Mouse (Mus musculus) heart, adult 2 months (tissue): ENCODE measurements around the gene Rnase1. TPM values are rescaled to one million over a fixed set of nuclear protein-coding genes. Genes with fewer than 3 reads are reported as not detected.
"Not testable (repeated sequence)": the region's sequence is repeated elsewhere in the genome, so short reads cannot be mapped to it uniquely, and the experiment has no call there.

Experiments
- DNase-seq, 2 experiments: peaks; one replicate each; pipeline ENCODE4 v3.0.0; 2021
- H3K27ac ChIP-seq: fragments of 200-600 bp; 2 replicates; pipeline ENCODE4 v1.8.1; 2022
- H3K27me3 ChIP-seq: fragments of 200-500 bp; 2 replicates; pipeline ENCODE4 v1.6.1; 2012; ENCODE audit warnings: mild to moderate bottlenecking, low read length, inconsistent platforms, mixed read lengths; ENCODE audit not compliant: control insufficient read depth, insufficient read depth
- H3K36me3 ChIP-seq: fragments of 200-500 bp; 2 replicates; pipeline ENCODE4 v1.6.1; 2012; ENCODE audit warnings: low read length, inconsistent platforms; ENCODE audit not compliant: control insufficient read depth, insufficient read depth
- H3K4me1 ChIP-seq: fragments of 200-500 bp; 2 replicates; pipeline ENCODE4 v1.6.1; 2011; ENCODE audit warnings: low read length; ENCODE audit not compliant: control insufficient read depth, insufficient read depth
- H3K4me3 ChIP-seq: fragments of 200-600 bp; 2 replicates; pipeline ENCODE4 v1.8.1; 2022
- H3K79me2 ChIP-seq: fragments of 200-500 bp; replicated peaks from 2 replicates; pipeline ENCODE4 v1.6.1; 2012; ENCODE audit warnings: mild to moderate bottlenecking, inconsistent platforms, low read length, moderate library complexity, mixed read lengths; ENCODE audit not compliant: control insufficient read depth, insufficient read depth
- H3K9ac ChIP-seq: fragments of 200-500 bp; 2 replicates; pipeline ENCODE4 v1.6.1; 2012; ENCODE audit warnings: low read depth, mild to moderate bottlenecking, control low read depth, inconsistent platforms, low read length, mixed read lengths
- CTCF ChIP-seq: fragments of 200-600 bp; IDR thresholded peaks from 2 replicates; pipeline ENCODE4 v1.8.1; 2022; ENCODE audit warnings: antibody characterized with exemption, mild to moderate bottlenecking, moderate library complexity
- EP300 ChIP-seq: fragments of 200-500 bp; IDR thresholded peaks from 2 replicates; pipeline ENCODE4 v1.6.1; 2011; ENCODE audit warnings: low read depth, low read length, control low read depth; ENCODE audit not compliant: insufficient read depth
- POLR2A ChIP-seq: fragments of 200-500 bp; IDR thresholded peaks from 2 replicates; pipeline ENCODE4 v1.6.1; 2011; ENCODE audit warnings: mild to moderate bottlenecking, low read depth, low read length, control low read depth; ENCODE audit not compliant: insufficient read depth
- WGBS: fragments of 180-500 bp; shearing (Covaris S2); methylation state at CpG from one replicate; pipeline ENCODE4 v1.1.7; 2018; 5-methylcytosine and 5-hydroxymethylcytosine counted together
- intact Hi-C: fragments of 180-260 bp; cut with DNase I; formaldehyde crosslinking; loops from one replicate; pipeline ENCODE4 v1.15.1; 2025
- long read RNA-seq: library from polyadenylated mRNA; stranded (forward); transcript quantifications from one replicate; pipeline ENCODE4 v2.0.0, GENCODE M21; 2021
- polyA plus RNA-seq: library from polyadenylated mRNA; depleted of rRNA; stranded (reverse); fragments of >200 nt; gene quantifications from 2 replicates; pipeline ENCODE4 v1.2.3, GENCODE M21; 2012; rRNA removed
- total RNA-seq, 2 experiments: library from RNA; stranded (reverse); gene quantifications; 2 replicates each; pipeline ENCODE4 v1.2.3; 2021

Rnase1 gene
- total RNA-seq (under 1 TPM; 0.42 to 0.84 TPM), polyA plus RNA-seq (0.53 and 0.76 TPM in 2 replicates)
- long read RNA-seq, partial matches to known transcripts, result 0 of 1 reads
- long read RNA-seq, other reads (novel, unspliced or antisense), result 0 of 1 reads

DNA sequence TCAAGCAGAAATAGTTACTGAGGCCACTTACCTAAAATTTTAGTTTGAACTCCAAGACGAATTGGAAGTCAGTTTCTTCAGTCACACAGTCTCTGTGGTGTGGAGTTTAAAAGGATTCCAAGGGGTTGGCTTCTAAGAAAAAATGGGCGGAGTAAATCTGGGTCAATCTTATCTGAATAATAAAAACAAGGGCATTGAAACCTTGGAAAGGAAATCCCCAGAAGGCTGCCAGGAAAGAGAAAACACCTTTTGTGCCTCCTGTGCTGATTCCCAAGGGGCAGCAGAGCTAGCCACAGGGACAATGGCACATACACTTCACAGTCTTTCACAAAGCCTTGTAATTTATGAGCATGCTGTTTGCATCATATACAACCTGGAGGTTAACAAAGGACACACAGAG is at the start of gene Rnase1:
Gene Rnase1, minus strand, starts transcription at position 101 of the 400 bp plus-strand sequence.
- WGBS, result 54% methylated on average over 2 of the region's 2 CpGs
- intact Hi-C loops, result no loop called here
- Histone ChIP-seq H3K27ac (no peak within 1 kb of the TSS), H3K79me2 (no peaks in the 10 kb centered on the region), H3K36me3 (no peaks in the 10 kb centered on the region; the same call in 1 of the 2 replicates), H3K4me1 (peaks cover 1% of the 10 kb centered on the region; the same call in 1 of the 2 replicates), H3K27me3 (no peaks in the 10 kb centered on the region), H3K4me3 (no peak within 1 kb of the TSS), H3K9ac (no peak within 1 kb of the TSS)
- DNase-seq, result no peak
- TF ChIP-seq CTCF (no peak), POLR2A (no peak), EP300 (no peak)

GRCm38 (mm10) chr14:51195681-51196080 is 49.1 kb upstream of the Rnase1 start:
- Histone ChIP-seq H3K79me2 (no peaks in the 10 kb centered on the region), H3K27me3 (no peaks in the 10 kb centered on the region), H3K27ac (peak overlapping the region; percentile 57), H3K36me3 (no peaks in the 10 kb centered on the region), H3K4me1 (peaks cover 2% of the 10 kb centered on the region), H3K9ac (no peak overlapping the region), H3K4me3 (no peak overlapping the region)
- WGBS, result 55% methylated on average over 4 of the region's 4 CpGs
- TF ChIP-seq EP300 (no peak), POLR2A (no peak), CTCF (no peak)
- peak; percentile 47 to 73 for DNase-seq
- intact Hi-C loops, result no loop called here

GRCm38 (mm10) chr14:51181051-51181450 is 34.5 kb upstream of the Rnase1 start:
- DNase-seq, H3K9ac ChIP-seq, H3K79me2 ChIP-seq, H3K4me3 ChIP-seq, H3K4me1 ChIP-seq, intact Hi-C loops, H3K36me3 ChIP-seq, H3K27me3 ChIP-seq, H3K27ac ChIP-seq: not testable (repeated sequence)
- 67% methylated on average over 2 of the region's 2 CpGs for WGBS

- Histone ChIP-seq H3K27ac (no peak overlapping the region), H3K36me3 (no peaks in the 10 kb centered on the region), H3K4me1 (peaks cover 1% of the 10 kb centered on the region), H3K9ac (no peak overlapping the region), H3K4me3 (no peak overlapping the region), H3K27me3 (no peaks in the 10 kb centered on the region), H3K79me2 (no peaks in the 10 kb centered on the region)
- intact Hi-C loops, result loop anchor here (2.0 kb wide), 1 partner anchor 71 kb away; no protein-coding TSS in a partner anchor
- DNase-seq, result no peak
- TF ChIP-seq POLR2A (no peak), CTCF (no peak), EP300 (no peak)
- WGBS, result 88% methylated on average over 4 of the region's 4 CpGs
These were observed 27.3 kb upstream of the Rnase1 start for GRCm38 (mm10) chr14:51173843-51174242.

GRCm38 (mm10) chr14:51172947-51173346 is 26.4 kb upstream of the Rnase1 start:
- H3K4me1 ChIP-seq, H3K79me2 ChIP-seq, H3K9ac ChIP-seq, H3K4me3 ChIP-seq, H3K36me3 ChIP-seq, H3K27me3 ChIP-seq, DNase-seq, H3K27ac ChIP-seq: not testable (repeated sequence)
- intact Hi-C loops, result loop anchor here (2.0 kb wide), 1 partner anchor 70 kb away; no protein-coding TSS in a partner anchor
- 56% methylated on average over 4 of the region's 4 CpGs for WGBS

DNA sequence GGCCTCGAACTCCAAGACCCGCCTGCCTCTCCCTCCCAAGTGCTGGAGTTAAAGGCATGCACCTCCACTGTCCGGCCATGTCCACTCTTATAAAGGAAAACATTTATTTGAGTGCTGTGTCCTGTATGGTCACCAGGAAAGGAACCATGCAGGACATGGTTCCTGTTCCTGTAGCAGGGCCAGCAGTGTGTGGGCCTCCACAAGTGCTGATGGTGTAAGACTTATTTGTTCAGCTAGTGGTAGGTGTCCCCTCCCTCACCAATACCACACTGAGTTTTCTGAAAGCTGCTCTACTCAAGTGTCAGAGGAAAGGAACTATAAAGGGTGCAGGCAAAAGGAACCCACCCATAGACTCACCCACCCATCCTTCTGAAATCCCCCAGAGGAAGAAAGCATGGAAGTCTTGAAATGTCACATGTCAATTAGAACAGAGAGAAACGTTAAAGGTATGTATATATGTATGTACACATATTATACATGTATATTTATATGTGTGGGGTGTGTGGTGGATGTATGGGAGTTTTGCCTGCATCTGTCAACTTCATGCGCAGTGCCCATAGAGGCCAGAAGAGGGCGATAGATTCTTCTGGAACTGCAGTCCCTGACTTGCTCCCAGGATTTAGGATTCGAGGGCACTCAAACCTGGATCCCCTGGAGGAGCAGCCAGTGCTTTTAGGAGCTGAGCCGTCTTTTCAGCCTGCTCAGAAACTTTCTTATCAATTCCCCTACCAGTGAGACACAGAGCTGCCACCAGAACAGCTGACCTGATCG is 25.7 kb upstream of the Rnase1 start:
- intact Hi-C loops, result loop anchor here (2.0 kb wide), 1 partner anchor 69 kb away; no protein-coding TSS in a partner anchor
- DNase-seq, result peak in 1 of 2 experiments; percentile 52
- not testable (repeated sequence) for H3K9ac ChIP-seq, H3K36me3 ChIP-seq, H3K4me3 ChIP-seq, H3K27me3 ChIP-seq, H3K79me2 ChIP-seq, H3K4me1 ChIP-seq, H3K27ac ChIP-seq
- TF ChIP-seq CTCF, result peak; percentile 80
- 28% methylated on average over 9 of the region's 9 CpGs for whole genome bisulfite sequencing
